Mouse (Mus musculus): ENCODE data around the gene Slc39a11. TPM values are rescaled to one million over a fixed set of nuclear protein-coding genes. Genes with fewer than 3 reads are reported as not detected.

Slc39a11 gene
- total RNA-seq, 2 experiments from 2014 or later, result 24.8 to 36.9 TPM

DNA sequence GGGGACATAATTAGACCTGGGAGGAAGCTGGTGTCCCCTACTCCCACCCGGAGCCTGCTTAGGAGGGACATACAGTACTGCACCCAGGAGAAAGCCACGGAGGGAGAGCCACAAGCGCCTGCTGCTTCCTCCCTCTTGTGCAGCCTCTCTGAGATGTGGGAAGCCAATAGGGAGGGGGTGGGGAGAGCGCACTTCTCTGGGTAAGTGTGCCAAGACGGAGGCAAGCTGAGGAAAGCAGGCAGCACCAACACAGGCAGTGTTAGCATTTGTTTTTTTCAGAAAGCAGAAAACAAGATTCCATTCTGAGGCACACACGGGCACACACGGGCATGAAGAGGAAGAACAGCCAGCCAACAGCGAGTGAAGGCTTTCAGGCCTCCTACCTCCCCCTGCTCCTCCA, 129.5 kb downstream of the Slc39a11 start:
- ATAC-seq (replicated peaks; ENCODE audit: poor library complexity, severe bottlenecking), result peak; percentile 37

DNA sequence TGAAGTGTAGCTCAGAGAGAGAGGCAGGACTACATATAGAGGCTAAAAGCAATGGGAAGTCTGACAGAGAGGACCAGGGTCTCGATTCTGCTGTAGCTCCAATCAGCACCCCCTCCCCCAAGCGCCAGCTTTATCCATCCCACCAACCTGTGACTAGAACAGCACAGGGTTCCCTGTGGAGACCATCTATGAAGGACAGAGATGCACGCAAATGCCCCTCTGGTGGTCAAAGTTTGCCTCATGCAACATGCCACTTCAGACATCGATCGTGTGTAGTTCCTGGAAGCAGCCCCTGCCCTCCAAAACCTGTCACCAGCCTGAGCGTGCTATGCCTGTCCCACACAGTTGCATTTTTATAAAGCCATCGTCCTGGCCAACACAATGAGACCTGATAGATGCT, 129.9 kb downstream of the Slc39a11 start:
- ATAC-seq (replicated peaks; ENCODE audit: poor library complexity, severe bottlenecking), result no peak

DNA sequence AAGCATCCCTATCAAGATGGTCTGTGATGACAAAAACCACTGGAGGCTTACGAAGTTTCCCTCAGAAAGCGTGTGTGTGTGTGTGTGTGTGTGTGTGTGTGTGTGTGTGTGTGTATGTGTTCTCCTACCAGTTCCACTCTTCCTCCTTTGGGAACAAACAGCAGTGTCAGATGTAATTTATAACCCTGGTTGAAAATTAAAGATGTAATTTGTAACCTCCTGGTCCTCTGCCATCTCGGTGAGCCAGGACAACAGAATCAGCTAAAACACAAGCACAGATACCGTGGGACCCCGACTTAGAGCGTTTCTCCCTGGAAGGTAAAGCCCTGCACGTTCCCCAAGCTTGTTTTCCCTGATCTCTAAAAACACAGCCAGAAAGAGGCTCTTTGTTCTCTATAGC, 131.7 kb downstream of the Slc39a11 start:
- ATAC-seq (replicated peaks; ENCODE audit: poor library complexity, severe bottlenecking), result no peak

DNA sequence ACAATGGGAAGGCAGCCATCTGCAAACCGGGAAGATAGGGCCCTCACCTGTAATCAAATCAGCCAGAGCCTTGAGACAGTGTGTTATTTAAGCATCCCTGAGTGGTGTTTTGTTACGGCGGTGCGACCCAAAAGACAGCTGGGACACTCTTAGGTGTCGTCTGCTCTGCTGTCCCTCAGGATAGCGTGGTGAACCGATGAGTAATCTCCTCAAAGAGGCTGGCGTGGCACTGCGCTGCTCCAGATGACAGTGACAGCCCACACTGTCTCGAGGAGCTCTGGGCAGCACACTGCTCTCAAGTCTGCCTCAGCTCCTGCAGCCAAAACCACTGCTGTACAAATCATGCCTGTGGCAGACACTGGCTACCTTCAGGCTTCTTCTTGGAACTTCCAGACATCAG, 133.7 kb downstream of the Slc39a11 start:
- no peak for ATAC-seq (replicated peaks; ENCODE audit: poor library complexity, severe bottlenecking)

DNA sequence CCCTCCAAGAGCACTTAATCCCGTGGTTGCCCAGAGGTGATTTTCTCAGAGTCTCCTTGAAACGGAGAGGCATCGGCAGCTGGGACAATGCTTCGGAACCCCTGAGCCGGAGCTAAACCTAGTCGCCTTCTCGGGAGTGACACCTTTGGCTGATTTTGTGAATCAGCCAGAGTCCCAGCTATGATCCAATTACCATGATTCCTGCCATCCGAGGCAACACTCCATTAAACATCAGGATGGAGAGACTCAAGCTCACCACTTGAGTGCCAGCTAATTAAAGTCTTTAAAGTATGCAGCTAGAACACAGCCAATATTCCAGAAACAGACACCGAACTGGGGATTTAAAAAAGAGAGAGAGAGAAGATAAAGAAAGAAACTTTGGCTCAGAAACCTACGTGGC, 136.9 kb downstream of the Slc39a11 start:
- ATAC-seq (replicated peaks; ENCODE audit: poor library complexity, severe bottlenecking), result no peak

DNA sequence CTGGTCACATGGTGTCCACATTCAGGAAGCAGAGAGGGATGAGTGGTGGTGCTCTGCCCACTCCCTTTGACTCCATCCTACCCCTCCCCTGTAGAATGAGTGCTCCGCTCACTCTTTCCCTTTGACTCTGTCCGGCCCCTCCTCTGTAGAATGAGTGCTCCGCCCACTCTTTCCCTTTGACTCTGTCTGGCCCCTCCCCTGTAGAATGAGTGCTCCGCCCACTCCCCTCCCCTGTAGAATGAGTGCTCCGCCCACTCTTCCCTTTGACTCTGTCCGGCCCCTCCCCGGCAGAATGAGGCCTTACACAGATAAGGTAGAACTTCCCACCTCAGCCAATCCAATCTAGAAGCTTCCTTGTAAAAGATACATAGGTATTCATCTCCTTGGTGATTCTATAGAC, 137.7 kb downstream of the Slc39a11 start:
- peak; percentile 34 for ATAC-seq (replicated peaks; ENCODE audit: poor library complexity, severe bottlenecking)

DNA sequence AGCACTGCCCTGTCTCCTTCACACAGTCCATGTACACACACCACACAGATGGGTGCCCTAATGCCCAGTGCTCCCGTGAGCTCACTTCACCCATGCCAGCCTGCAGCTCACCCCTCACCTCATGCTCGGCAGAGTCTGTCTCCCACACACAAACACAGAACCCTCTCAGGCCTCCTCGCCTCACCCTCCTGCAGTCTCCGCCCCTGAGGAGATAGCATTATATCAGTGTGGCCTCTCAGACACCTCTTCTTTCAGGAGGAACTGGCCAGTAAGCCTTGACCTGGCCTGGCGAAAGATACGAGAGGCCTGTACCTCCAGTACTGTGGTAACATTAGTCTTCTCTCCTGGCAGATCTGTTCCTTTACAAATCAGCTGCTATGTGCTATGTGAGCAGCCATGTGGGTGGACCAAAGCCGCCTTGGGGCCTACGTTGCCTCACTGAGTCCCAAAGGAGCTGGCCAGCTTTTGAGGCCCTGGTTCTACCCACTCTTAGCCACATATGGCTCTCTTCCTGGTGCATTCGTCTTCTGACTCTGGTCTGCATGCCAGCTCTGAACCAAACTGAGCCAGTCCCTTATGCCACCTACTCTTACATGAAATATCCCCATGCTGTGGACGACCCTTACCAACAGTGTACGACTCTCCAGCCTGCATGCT, 138.8 kb downstream of the Slc39a11 start:
- no peak for ATAC-seq (replicated peaks; ENCODE audit: poor library complexity, severe bottlenecking)

DNA sequence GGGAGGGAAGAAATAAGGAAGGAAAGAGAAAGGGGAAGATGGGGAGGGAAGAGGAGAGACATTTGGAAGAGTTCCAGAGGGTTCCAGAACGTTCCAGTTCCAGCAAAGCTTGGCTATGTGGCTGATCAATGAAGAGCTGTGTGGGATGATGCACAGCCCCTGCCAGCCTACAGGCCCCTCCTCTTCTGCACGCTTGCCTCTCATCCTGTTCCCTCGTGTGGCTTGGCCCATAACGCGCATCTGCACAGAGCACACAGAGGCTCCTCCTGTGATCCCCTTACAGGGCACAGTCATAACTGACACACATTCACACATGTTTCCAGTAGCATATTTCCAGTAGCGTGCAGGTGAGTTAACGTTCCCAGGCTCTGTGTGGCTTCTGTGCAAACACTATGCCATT, 139.6 kb downstream of the Slc39a11 start:
- no peak for ATAC-seq (replicated peaks; ENCODE audit: poor library complexity, severe bottlenecking)

DNA sequence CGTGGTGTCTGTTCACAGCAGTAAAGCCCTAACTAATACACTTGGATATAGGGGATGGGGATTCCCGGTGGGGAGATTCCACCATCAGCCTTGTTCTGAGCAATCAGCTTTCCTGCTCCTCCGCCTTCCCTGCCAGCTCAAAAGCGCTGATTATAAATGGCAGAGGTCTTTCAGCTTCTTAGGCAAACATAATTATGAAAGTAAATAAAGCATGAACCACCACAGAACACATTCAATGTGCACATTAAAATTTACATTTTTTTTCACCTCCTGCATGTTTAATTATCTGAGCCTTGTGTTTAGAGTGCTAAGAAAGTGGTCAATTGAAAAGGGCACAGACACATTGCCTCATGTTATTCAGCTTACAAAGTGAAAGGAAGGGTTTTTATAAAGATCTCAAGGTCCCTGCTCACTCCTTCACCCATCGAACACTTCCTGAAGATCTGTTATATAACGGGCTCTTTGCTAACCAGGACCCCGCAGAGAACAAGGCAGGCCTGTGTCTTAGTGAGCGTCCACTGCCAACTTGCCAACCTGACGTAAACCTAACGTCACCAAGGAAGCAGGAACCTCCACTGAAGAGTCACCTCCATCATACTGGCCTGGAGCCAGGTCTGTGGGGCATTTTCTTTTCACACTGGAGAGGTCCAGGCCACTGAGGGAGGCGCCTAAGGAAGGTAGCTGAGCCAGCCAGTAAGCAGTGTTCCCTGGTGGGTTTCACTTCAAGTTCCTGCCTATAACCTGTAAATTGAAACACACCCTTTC, 142.0 kb downstream of the Slc39a11 start:
- ATAC-seq (replicated peaks; ENCODE audit: poor library complexity, severe bottlenecking), result peak; percentile 28; the same call in 1 of the 2 replicates

DNA sequence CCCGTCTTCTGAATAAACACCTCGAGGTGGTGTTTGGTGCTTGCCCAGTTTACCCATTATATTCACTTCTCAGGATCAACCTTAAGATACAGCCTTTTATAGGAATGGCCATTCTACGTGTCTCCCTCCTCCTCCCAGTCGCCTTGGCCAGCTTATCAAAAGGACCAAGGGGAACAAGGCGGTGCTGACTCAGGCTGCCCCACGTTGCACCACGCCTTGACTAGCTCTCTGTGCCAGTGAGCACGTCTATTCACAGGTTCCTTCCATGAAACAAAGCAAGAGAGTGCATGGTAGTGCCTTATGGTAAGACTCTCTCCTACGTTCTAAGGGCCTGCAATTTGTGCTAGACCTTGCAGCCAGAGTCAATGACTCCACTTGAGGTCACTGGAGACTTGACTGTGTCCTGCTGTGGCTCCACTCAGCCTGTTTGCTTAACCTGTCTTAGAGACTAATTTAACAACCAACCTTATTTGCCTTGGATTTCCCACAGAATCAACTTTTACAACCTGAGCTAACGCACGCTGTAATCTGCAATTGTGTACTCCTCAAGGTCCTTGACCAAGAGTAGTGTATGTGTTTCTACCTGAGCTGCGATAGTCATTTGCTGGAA, 144.2 kb downstream of the Slc39a11 start:
- ATAC-seq (replicated peaks; ENCODE audit: poor library complexity, severe bottlenecking), result no peak

DNA sequence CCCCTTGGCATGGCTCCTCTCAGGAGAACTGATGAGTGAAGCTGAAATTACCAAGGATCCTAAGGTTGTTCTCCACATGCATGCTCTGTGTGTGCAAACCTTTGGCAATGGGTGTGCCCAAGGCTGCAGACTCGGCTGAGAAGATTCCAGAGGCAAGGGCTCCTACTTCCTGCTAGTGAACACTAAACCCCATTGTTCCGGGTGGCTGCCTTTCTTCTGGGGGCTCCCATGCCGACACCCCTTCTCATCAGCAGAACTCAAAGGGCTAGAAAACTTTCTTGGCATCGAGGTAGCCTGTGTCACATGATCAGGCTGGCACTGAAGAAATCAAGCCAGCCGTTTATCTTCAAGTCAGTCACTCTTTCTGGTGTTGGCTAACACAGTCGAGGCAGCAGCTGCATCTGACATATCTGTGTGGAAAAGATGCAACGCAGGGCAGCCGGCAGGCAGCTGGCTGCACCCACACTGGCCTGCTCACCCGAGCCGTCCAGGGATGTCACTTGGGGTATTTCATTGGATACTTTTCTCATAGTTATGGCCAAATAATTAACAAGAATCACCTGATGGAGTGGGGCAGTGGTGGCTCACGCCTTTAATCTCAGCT, 145.3 kb downstream of the Slc39a11 start:
- ATAC-seq (replicated peaks; ENCODE audit: poor library complexity, severe bottlenecking), result no peak

DNA sequence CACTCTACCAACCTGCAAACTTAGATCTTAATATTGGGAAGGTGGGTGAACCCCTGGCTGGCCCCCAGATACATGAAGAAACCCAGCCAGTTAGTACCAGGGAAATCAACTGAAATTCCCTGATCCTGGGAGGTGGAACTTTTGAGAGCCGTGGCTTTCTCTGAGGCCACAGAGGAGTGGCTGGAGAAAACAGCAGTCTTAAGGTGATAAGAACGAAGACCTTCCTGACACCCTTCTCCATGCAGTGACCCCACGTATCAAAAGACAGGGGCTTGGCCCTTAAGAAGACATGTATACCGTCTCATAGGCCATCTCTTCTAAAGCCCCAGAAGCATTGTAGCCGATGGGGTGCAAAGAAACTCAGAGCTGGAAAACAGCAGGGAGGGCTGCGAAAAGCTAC, 146.9 kb downstream of the Slc39a11 start:
- no peak for ATAC-seq (replicated peaks; ENCODE audit: poor library complexity, severe bottlenecking)

DNA sequence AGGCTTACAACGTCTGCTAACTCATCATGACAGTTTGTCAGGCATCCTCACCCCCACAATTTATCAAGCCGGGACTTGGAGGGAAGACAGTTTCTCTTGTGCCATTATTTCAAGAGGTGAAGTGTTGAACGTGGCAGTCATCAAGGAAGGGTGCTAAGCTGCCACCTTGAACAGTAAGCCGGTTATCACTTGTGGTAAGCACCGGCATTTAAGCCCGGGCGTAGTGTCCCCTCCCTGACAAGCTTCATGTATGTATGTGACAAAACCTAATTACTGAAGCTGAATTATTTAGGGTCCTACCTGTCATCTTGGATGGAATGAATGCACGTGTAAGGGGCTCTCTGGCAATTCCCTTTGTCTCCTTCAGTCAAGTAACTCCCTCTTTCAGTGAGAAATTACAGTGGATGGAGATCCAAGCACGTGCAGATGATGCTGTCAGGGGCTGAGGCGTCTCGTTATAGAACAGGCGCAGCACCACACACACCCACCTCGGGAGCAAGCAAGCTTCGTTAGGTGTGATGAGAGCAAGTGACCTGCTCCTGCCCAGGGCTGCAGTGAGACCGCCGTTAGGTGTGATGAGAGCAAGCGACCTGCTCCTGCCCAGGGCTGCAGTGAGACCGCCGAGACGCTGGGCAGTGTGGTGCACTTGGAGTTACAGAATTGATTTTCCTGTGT, 149.1 kb downstream of the Slc39a11 start:
- no peak for ATAC-seq (replicated peaks; ENCODE audit: poor library complexity, severe bottlenecking)

DNA sequence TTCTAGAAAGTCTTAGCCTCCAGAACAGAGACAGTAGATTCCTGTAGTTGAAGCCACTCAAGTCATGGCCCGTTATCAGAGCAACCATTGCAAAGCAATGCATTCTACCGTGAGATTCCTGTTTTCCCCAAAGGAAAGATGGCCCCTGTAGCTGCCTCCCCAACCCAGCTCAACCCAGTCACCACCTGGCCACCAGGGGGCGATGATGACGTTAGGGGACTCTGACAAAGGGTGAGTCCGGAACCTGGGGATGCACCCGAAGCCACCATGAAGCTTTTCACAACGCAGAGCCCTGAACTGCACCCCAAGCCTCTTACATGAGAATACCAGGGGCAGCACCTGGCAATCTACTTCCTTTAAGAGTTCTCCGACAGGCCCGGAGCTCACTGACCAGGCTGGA, 151.0 kb downstream of the Slc39a11 start:
- ATAC-seq (replicated peaks; ENCODE audit: poor library complexity, severe bottlenecking), result peak; percentile 90

DNA sequence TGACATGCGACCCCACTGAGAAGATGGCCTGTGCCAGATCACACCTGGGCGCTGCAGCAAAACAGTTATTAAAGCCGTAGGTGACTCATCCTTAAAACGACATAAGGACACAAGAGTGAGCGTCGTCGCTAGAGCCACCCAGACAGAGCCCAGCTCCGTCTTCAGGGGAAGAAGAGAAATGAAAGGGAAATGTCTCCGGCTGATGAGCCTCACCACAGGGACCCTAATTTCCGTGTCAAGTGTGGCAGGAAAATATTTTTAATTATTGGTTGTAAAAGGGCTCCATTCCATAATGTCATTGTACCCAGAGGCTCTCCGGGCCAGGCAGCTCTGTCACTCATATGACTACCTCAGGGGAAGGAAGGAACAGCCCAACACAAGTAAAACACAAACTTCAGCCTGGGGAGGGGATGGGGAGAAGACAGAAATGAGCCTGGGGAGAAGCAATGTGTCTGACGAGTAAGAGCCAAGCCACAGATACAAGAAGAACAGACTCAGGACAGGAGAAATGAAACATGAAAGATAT, 155.8 kb downstream of the Slc39a11 start:
- no peak for ATAC-seq (replicated peaks; ENCODE audit: poor library complexity, severe bottlenecking)

DNA sequence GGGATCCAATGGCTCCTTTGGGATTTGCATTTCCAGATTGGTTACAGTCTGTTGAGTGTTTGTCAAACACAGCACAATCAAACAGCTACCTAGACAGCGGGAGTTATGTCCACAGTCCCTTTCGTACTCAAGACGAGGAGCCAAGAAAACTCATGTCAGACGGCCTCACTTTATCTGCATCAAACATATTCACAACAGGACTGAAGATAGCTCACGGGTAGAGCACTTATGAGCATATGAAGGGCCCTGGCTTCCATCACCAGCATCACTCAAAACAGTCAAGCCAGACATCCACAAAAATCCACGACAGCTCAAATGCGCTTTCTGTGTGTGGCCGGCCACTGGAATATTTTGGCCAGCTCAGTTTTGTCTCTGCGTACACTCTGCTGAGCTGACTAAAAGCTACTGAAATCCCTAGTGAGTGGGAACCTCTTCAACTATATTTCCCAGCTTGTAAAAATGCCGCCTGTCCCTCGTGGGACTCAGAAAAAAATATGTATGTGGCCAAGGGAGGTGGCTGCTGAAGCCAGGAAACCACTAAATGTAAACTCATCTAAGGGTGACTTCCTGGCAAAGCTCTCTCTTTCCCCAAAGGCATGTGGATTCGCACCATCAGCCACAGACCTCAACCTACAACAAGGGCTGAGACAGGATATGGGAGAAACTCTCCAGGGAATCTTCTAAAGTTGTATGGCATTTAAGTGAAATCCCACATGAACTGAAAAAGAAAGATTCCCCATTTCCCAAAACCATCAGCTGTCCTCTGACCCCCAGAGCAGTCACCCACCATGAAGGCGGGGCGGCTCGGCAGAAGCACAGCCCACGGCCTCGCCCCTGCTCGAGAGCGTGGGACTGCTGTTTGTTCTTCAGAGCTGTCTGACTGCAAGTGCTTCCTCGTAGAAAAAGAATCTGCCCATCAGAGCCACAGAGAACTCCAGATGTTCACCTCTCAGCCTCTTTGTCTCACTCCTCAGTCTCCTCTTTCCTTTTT, 159.1 kb downstream of the Slc39a11 start:
- no peak for ATAC-seq (replicated peaks; ENCODE audit: poor library complexity, severe bottlenecking)

DNA sequence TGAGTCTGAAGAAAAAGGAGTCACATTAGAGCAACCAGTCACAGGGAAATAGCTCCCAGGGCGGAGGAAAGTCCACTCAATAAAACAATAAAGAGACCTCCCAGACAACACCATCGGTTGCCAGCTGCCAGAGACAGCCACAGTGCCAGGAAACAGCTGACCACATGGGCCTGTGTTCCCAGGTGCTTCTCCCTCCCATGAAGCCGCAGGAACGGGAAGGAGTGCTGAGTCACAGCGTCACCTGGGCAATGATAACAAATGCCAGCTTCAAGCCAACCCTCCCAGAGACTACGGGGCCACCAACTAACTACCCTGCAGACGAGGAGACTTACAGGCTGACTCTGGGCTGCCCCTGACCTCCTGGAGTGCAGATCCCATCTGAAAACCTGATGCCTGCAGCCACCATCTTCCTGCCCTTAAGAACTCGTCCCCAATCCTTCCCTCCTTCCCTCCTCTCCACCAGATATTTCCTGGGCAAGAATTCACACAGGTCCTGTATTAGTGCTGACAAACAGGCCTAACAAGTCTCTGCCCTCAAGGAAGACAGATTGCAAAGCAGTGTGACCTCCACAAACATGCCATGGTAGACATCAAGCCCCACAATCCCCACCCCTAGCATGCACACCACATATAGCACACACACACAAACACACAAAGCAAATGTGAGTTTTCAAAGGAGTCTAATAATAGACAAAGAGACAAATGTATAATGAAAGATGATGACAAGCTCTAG, 162.1 kb downstream of the Slc39a11 start:
- ATAC-seq (replicated peaks; ENCODE audit: poor library complexity, severe bottlenecking), result peak; percentile 39

DNA sequence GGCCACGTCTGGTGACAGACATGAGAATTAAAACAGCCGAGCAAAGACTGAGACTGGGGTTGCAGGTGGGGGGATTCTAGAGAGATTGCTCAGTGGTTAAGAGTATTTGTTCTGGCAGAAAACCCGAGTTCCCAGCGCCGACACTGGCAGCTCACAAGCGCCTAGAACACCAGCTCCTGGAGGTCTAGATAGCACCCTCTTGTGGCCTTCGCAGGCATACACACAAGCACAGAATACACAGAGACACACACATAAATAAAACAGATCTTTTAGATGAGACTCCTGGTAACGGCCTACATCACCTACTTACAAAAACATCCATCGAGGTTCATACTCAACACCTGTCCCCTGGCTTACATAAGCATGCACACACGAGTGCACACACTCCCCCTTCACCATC, 165.8 kb downstream of the Slc39a11 start:
- ATAC-seq (replicated peaks; ENCODE audit: poor library complexity, severe bottlenecking), result no peak

DNA sequence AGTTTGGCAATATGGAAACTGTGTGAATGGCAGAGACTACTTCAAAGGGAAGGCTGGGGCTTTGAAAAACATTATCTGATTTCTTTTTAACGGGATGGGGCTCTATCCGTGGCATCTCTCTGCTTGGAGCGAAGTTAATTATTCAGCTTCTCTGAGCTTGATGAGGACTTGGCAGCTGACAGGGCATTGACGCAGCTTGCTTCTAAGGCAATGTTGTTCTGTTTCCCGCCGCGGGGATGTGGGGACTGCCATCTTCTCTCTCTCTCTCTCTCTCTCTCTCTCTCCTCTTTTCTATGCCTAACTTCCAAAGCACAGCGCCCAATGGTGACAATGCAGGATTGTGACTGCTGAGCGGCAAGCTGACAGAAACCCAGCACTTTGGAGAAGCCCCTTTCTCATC, 172.3 kb downstream of the Slc39a11 start:
- no peak for ATAC-seq (replicated peaks; ENCODE audit: poor library complexity, severe bottlenecking)
